Mouse (Mus musculus) thymus, postnatal 10 days (tissue): Measurements from ENCODE around the gene Sntg2.

Experiments
- DNase-seq, 2 experiments: peaks; one replicate each; pipeline ENCODE4 v3.0.0; 2021; ENCODE audit warnings: low spot score in 2 of 2

Gene Sntg2

DNA sequence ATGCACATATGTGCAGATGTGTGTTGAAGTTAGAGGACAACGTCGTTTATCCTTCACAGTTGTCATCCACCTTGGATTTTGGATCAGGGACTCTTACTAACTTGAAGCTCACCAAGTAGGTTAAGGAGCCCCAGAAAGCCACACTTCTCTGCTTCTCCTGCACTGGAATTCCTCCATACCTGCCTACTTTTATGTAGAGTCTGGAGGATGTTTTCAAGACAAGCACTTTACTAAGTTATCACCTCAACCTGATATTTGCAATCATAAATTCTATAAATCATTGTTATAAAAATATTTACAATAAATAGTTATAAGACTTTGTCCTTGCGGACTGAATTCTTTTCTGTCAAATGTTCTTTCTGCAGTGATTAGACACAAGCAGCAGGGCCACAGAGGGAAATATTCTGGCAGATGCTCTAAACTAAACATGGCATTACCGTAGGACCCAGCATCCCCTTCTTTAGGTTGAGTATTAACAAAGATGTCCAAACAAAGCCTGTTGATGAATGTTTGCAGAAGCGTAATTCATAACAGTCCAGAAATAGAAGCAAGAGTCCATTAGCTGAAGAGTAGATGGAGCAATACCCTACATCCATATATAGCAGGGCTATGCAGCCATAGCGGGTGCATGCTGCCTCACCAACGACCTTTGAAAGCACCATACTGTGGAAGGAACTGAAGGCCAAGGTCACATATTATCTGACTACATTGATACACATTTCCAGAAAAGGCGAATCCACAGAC lies 100.8 kb downstream of the Sntg2 start:
- DNase-seq, result no peak

DNA sequence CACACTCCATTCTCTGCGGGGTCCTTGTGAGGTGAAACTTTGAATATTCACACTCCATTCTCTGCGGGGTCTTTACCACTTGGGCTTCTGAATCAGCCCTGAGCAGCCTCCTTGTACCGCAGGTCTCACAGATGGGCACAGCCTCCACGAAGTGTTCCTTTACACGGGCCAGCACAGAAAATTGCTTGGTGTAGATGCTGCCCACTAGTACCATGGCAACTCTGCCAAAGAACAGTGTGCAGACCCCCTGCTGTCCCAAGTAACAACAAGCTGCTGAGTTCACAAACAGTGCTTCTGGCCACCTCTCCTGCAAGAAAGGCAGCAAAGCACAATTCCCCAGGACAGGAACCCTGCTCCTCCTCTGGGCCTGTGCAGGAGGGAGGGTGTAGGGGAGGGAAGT lies 109.0 kb downstream of the Sntg2 start:
- no peak for DNase-seq

DNA sequence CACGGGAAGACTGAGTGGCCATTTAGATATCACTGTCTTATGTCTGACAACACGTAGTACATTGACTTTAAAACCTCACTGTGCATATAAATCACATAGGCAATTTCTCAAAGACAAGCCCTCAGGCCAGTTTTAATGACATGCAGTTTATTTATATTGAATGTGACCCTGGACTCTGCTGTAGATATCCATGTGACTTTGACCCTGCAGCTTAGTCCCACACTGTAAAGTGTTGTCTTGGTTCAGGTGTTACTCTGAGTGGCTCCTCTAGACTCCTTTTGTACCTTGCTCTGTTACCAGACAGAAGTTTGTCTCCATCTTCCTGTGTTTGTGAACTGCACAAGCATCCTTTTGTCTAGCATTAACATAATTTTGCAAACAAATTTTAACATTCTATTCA lies 112.0 kb downstream of the Sntg2 start:
- DNase-seq, result no peak

DNA sequence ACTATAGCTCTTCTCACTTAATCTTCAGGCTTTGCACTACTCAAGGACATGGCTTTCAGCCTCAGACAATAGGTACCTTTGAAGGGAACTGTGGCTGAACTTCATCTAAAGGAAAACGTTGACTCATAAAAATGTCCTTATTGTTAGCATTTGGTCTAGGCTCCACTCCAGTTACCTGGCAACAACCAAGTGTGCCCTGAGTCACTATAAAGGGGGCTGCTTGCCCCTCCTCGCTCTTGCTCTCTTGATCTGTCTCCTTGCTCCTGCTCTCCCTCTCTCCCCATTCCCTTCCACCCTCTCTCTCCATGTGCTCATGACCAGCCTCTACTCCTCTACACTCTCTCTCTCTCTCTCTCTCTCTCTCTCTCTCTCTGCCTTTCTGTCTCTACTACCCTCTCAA lies 114.5 kb downstream of the Sntg2 start:
- DNase-seq, result no peak

DNA sequence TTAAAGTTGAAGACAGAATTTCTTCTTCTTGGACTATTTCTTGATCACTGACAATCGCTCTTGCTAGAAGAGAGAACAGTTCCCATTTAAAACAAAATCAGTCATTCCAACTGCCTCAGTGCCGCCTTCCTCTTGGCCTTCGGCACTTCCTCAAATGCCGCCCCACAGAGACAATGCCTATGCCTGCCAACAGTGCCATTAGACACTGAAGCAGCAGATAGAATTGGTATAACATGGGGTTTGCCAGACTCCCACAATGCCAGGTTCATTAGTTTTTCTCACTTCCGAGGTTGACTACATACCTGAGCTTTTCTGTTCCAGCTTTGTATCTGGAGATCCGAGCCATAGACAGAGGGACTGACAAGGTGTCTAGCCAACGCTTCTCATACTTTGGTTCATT lies 115.5 kb downstream of the Sntg2 start:
- no peak for DNase-seq

DNA sequence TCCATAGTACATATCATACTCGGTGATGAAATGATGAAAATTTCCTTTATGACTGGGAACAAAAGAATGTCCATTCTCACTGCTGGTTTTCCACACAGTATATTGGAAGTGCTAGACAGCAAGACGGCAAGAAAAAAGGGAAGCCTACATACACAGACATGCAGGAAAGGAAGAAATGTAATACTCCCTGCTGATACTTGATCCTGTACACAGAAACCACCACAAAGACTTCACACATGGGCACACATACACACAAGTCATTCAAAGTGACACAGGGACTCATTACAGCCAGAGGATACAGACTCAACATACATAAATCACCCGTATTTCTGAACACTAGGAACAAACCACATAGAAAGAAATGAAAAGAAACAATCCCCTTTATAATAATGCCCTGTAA lies 117.0 kb downstream of the Sntg2 start:
- DNase-seq, result no peak

DNA sequence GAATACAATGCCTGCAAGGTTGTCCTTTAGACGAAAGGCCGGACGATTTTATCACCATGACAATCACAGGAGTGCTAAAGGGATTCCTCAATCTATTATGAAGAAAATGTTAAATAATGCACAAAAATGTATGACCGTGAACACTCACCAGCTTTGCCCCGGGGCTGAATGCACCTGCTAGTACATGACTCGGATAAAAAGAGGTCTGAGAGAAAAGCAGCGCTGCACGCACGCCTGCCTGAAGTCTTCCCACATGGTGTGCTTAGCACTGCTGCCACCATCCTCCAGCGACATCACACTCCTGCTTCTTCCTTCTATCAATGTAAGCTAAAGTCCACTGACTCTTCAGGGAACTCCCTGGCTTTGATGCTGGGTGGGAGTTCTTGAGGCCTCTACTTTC lies 118.6 kb downstream of the Sntg2 start:
- DNase-seq, result no peak

DNA sequence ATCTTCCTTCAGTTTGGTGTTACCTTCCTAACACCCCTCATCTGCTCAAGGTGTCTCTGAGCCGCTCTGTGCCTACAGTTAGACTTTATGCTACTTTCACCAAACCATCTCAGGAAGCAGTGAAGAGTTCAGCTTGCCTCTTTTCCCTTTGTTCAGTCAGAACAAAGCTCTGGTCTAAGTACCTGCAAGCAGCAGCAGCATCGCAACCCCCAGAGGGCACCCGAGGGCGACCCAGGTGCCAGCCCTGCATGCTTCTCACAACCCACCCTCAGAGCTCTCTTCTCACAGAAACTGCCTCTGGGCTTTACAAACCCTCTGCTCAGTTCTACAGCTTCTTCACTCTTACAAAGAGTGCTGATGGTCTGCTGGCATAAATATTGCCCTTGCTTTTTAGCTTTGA lies 120.8 kb downstream of the Sntg2 start:
- DNase-seq, result no peak

DNA sequence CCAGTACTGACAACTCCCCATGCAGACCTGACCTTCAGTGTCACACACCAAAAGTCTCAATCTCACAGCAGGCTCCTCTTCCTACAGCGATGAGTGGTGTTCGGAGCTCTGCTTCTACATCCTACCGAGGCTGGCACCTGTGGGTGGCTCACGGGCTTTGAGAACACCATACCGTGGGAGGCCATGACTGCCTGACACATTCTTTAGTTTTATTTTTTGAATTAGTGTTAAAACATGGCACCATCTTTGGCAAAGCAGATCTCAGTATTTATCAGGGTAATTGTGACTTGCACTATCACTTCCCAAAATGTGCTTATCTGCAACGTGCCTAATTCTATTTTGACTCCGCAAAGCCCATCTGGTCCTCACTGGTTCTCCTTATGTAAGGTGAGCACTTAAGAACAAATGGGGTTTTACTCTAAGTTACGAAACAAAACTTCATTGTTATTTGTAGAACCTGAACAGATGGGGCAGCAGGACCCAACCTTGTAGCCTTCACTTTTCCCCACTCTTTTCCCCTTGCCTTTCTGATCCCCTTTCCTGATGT lies 121.8 kb downstream of the Sntg2 start:
- DNase-seq, result no peak

DNA sequence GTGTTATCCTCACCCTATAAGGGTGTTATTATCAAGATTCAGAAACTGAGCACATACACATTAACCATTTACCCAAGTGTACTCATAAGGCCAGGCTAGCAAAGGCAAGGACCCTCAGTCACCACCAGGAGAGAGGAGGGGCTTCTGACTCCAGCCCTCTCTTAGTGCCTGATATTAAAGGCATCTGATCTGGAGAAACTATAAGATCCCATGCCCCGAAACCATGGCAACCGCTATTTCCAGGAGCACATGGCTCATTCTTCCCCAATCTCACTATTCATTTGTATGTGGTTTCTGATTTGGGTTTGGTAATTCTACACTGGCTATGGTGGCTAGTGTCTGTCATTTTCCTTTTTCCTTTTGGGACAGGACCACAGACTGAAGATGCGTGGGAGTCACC lies 124.1 kb downstream of the Sntg2 start:
- no peak for DNase-seq

DNA sequence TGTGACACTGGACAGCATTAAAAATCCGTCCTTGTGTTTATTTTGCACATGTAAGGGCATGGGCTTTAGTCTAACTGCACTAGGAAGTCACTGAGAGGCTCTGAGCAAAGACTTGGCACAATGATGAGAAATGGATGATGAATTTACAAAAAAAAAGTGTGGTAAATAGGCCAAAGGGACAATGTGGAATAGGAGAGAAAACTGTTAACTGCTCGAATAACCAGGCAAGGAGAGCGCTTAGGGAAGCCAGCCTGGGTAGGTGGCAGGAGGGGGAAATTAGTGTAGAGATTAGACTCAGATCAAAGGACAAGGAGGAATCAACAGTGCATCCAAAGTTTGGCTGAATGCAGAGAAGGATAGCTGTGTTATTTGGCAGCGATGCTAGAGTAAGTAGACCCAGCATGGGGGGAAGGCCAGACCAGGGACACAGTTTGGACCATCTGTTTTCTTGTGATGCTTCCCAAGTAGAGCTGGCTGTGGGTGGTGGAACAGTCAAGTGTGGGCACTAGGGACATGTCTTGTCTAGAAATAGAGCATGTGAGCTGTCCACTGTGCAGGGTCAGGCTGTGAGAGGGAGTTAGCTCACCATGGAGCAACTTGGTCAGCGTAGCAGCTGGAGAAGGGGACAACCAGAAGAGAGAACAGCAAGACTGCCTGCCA lies 126.8 kb downstream of the Sntg2 start:
- no peak for DNase-seq

DNA sequence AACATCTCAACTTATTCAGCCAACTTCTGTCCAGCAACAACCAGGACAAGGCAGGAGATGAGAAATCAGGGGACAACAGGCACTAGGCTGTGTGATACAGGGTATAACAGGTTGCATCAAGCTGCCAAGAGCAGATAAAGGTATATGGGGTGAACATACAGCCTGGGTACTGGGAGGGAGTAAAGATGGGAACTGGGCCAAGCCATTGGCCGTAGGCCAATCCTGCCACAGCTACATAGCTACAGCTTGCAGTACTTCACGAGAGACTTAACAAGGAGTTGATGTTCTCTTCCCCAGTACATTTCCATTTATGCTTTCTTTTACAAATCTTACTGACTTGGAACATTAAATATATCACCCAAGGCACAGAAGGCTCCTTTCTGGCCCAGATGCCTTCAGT lies 129.0 kb downstream of the Sntg2 start:
- DNase-seq, result no peak

DNA sequence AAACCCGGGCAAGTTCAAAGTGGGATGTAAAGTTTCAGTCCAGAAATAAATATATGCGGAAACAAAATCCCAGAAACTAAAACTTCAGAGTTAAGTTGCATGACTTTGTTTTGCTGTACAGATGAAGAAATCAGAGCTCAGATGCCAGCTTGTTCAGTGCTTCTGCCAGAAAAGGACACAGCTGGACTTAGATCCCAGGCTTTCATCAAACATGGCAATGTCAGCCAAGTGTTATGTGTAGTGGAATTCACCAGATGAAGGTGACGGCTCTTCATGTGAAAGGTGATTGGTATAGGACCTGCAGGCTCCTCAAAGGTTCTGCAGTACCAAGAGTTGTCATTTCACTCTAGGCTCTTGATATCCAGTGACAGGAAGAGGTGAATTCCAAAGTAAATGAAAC lies 132.3 kb downstream of the Sntg2 start:
- no peak for DNase-seq

DNA sequence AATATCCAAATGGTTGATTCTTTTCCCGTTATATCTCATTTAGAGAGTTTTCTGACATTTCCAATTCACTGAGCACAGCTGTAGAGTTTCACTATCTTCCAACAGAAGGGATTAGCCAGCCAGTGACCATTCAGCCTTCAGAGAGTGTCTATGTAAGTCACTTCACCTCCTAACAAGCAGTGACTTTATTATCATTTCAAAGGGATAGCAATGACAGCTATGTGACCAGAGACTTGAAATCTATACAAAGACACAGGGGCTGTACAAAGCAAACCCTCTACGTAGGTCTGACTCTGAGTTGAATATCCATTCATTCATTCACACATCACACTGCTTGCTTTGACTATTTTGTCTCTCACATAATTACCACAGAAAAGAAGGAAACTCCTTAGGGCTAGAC lies 138.2 kb downstream of the Sntg2 start:
- DNase-seq, result no peak

DNA sequence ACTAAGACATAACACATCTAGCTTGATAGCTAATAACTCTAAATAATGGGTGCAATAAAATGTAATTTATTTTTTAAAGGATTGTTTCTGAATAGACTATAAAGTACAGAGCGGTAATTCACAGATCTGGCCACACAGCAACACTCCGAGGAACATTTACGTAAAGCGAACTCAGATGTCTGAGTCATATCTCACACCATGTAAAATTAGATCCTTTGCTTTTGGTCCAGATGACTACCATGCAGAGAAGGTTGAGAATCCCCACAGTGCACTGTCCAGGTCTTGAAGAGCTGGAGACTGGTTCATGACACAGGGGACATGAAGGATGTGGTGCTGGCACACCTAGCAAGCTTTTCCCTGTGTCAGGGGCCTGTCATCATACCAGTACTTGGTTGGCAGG lies 145.2 kb downstream of the Sntg2 start:
- no peak for DNase-seq

DNA sequence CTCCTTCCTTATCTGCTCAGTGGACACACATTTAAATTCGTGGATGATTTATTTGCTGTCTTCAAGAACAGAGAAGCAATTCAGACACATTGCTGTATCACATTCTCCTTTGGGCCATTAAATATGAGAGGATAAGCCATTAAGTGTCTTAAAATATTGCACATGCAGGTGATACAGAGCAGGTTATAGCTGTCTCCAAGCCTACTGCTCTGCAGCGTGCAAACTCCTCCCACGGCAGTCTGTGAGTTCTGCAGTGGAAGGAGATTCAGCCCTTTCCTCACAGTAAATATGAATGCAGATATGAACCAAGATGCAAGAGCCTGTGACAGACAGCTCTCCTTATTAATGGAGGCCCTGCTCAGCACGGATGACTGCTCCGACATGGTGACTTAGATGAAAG lies 146.9 kb downstream of the Sntg2 start:
- DNase-seq, result no peak

DNA sequence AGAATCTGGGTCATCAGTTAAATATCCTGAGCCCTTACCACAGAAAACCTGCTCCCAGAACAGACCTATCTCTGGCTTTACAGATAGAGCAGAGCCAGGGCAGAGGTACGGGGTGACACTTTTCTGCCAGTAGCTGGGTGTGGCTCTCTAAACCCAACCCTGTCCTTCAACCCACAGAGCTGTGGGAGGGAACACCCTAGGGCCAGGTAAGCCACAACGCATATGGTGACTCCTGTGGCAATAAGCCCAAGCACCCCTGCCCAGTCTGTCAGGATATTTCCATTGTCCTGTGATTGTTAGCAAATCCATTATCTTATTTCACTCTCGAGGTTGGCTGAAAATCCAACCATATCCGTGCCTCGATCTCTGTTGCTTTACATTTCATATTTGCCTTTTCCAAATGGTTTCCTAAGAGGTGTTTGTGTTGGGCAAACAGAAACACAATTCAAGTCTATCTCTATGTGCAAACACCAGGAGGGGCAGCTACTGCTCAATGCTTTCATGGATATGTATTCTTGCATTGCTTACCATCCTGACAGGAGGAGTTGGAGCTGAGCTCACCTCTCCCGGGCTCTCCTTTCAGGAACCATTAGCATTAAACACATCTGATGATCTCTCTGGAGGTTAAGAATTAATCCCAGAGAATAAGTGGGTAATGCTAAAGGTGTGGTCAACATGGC lies 156.3 kb downstream of the Sntg2 start:
- no peak for DNase-seq

DNA sequence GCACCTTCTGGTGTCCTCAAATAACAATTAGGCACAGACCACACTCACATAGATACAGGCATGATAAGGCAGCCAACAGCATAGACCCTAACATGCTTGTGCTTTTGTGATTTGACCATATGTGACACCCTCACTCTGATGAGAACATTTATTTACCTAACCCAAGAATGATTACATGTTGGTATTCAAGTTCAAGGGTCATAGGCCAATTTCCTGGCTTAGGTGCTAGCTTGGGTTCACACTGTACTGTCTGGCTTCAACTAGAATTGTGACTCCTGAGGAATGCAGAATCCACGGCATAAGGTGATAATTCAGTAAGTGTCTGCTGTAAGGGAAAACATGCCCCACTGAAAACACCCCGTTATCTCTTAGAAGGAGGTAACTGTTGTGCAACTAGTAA lies 158.4 kb downstream of the Sntg2 start:
- no peak for DNase-seq

DNA sequence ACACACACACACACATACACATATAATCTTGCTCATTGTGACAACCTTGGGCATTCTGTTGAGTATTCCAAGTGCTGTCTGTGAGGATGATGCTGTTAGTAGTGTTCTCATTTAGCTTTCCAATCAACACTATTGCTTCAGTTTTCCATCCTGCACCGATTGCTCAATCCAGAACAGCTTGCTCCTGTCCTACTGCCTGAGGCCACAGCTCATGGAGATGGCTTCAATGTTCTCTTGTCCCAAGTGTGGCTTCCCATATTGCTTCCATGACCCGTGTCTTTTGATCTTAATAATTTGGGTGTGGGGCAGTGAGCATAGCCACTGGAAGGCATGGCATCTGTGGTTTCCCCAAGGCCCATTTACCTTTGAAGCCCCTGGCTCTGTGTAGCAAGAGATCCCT lies 162.8 kb downstream of the Sntg2 start:
- no peak for DNase-seq

DNA sequence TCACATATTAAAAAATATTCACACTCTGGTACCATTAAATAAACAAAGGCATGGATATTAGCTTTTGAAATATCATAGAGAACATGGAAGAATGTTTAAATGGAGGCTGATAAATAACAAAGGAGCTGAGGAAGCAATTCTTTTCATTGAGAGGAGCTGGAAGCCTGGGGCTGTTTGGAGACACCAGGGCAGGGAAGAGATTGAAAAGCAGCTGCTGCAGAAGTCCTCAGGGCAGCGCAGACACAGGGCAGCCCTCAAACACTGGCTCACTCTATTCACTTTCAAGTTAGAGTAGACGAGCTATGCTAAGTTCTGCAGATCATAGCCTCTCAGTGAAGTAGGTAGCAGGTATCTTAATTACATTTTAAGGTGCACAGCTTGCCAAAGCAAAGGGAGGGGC lies 164.6 kb downstream of the Sntg2 start:
- DNase-seq, result no peak

DNA sequence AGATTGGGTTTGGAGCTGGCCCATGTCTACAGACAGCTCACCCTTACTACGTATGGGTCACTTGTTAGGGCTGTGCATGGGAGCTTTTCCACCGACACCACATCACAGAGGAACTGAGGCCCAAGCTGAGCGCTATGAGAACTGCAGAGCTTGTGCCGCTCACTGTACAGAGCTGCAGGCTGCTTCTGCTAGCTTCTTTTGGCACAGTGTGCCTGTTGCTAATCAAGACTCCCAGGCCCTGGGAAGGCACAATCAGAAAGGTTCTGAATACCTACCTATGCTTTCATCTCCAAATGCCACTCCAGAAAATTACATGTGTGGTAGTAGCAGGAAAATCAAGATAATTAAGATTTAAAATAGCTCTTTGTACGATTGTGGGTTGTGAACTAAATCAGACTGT lies 165.1 kb downstream of the Sntg2 start:
- no peak for DNase-seq

DNA sequence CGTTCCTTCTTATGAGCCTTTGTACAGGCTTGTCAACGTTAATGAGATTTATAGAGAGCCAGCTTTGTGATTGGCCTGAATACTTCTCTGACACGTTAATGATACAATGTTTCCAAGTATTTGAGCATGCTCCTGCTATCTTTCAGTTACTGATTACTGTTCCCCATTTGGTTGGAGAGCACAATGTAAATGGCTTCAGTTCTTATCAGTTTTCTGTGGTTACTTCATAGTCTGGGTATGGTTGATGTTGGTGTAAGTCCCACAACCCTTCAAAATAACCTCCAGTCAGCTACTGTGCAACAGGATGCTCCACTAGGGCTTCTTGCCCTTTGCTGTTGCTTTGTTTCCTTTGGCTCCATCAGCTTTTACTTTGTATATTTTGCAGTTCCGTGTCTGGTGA lies 168.7 kb downstream of the Sntg2 start:
- DNase-seq, result no peak

DNA sequence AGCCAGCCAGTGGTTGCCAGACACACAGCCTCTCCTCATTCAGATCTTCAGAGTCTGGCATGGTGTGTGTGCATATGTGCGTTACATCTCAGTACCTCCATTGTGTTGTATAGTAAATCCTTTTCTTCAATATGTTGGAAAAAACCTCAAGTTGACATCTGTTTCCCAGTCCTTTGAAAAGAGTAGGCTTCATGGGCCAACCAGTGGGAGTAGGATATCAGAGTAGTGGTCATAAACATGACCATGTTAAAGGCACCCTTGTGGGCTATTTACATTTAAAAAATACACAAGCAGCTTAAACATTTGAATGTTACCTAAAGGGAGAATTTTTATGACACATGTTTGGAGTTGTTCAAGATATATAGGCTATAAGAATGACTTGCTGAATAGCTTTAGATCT lies 170.4 kb downstream of the Sntg2 start:
- no peak for DNase-seq
